Mouse (Mus musculus) bone marrow macrophage, adult 2 months (primary cell): ENCODE data around the gene Dhrs2.

Experiments
- CTCF ChIP-seq: IDR thresholded peaks from 2 replicates; pipeline ENCODE4 v1.5.1; 2012; ENCODE audit warnings: low read depth, mild to moderate bottlenecking, low read length, moderate library complexity
- POLR2A ChIP-seq: IDR thresholded peaks from 2 replicates; pipeline ENCODE4 v1.6.1; 2012; ENCODE audit warnings: mild to moderate bottlenecking, low read depth, low read length, borderline replicate concordance

GRCm38 (mm10) chr14:55255443-55255842, 33.6 kb downstream of the Dhrs2 start:
- no peak for TF ChIP-seq POLR2A
- TF ChIP-seq CTCF: no peak
